ENCODE assay signal across 8 mouse cellular contexts in genomic region chr2:124608546-124608945, GRCm38 (mm10).
DNase-seq lines count a peak whose midpoint lies in the region; ATAC-seq and TF ChIP-seq lines count a peak whose summit lies in the region.

No protein-coding gene starts in this region.

- no peak for ATAC-seq in midbrain, postnatal 0 days (ENCODE audit: low FRiP score)
- ATAC-seq in midbrain, embryonic 15.5 days (replicated peaks): no peak
- no peak for ATAC-seq in hindbrain, postnatal 0 days

- H3K4me3 ChIP-seq in heart, adult 2 months: no peak overlapping the region
- H3K4me3 ChIP-seq in midbrain, postnatal 0 days (ENCODE audit: low read depth, low read length): no peak overlapping the region
- no peak overlapping the region for H3K4me3 ChIP-seq in midbrain, embryonic 15.5 days
- peak overlapping the region; percentile 94; the same call in 1 of the 2 replicates for H3K4me3 ChIP-seq in hindbrain, postnatal 0 days (ENCODE audit: low read length)
- no peak overlapping the region for H3K4me3 ChIP-seq in forebrain, embryonic 10.5 days

- TF ChIP-seq CTCF in heart, adult 2 months (IDR thresholded peaks at IDR 0.05): no peak
- no peak for TF ChIP-seq CTCF in midbrain, postnatal 0 days (IDR thresholded peaks at IDR 0.05)
- TF ChIP-seq CTCF in hindbrain, postnatal 0 days (IDR thresholded peaks at IDR 0.05; ENCODE audit: low read depth): no peak

- H3K27ac ChIP-seq in heart, adult 2 months: peak overlapping the region; percentile 96
- no peak overlapping the region for H3K27ac ChIP-seq in midbrain, postnatal 0 days (ENCODE audit: low read depth, low read length)
- H3K27ac ChIP-seq in midbrain, embryonic 15.5 days: no peak overlapping the region
- no peak overlapping the region for H3K27ac ChIP-seq in hindbrain, postnatal 0 days
- no peak overlapping the region for H3K27ac ChIP-seq in forebrain, embryonic 10.5 days

- no peaks in the 10 kb centered on the region for H3K27me3 ChIP-seq in heart, adult 2 months (ENCODE audit: control insufficient read depth, insufficient read depth, low read length)
- no peaks in the 10 kb centered on the region for H3K27me3 ChIP-seq in midbrain, postnatal 0 days (ENCODE audit: insufficient read depth, low read length)
- H3K27me3 ChIP-seq in midbrain, embryonic 15.5 days (replicated peaks): peaks cover 19% of the 10 kb centered on the region
- no peaks in the 10 kb centered on the region for H3K27me3 ChIP-seq in hindbrain, postnatal 0 days (ENCODE audit: insufficient read depth, low read length)
- peaks cover 57% of the 10 kb centered on the region for H3K27me3 ChIP-seq in forebrain, embryonic 10.5 days (ENCODE audit: poor library complexity, severe bottlenecking)

- TF ChIP-seq EP300 in heart, adult 2 months (IDR thresholded peaks at IDR 0.05; ENCODE audit: insufficient read depth, low read depth, low read length): no peak

- no peaks in the 10 kb centered on the region for H3K4me1 ChIP-seq in heart, adult 2 months (ENCODE audit: control insufficient read depth, insufficient read depth, low read length)
- peaks cover 3% of the 10 kb centered on the region; the same call in 1 of the 2 replicates for H3K4me1 ChIP-seq in midbrain, postnatal 0 days (ENCODE audit: insufficient read depth, low read length)
- H3K4me1 ChIP-seq in midbrain, embryonic 15.5 days: peaks cover 26% of the 10 kb centered on the region
- peaks cover 2% of the 10 kb centered on the region; the same call in 1 of the 2 replicates for H3K4me1 ChIP-seq in hindbrain, postnatal 0 days (ENCODE audit: insufficient read depth, low read length)
- peaks cover 44% of the 10 kb centered on the region for H3K4me1 ChIP-seq in forebrain, embryonic 10.5 days

- H3K9ac ChIP-seq in heart, adult 2 months (ENCODE audit: low read depth, low read length): no peak overlapping the region
- H3K9ac ChIP-seq in midbrain, postnatal 0 days (replicated peaks; ENCODE audit: low read length, poor library complexity, severe bottlenecking): no peak overlapping the region
- no peak overlapping the region for H3K9ac ChIP-seq in midbrain, embryonic 15.5 days
- H3K9ac ChIP-seq in hindbrain, postnatal 0 days (replicated peaks; ENCODE audit: low read length): no peak overlapping the region

- intact Hi-C loops in heart, adult 2 months (cut with DNase I): loop anchor here (2.0 to 10.0 kb wide), 3 partner anchors 54 to 516 kb away; partner anchors contain the start of gene Myef2

- no peaks in the 10 kb centered on the region for H3K9me3 ChIP-seq in midbrain, postnatal 0 days (ENCODE audit: low read length)
- H3K9me3 ChIP-seq in midbrain, embryonic 15.5 days: no peaks in the 10 kb centered on the region
- H3K9me3 ChIP-seq in hindbrain, postnatal 0 days (ENCODE audit: low read length): no peaks in the 10 kb centered on the region
- no peaks in the 10 kb centered on the region for H3K9me3 ChIP-seq in forebrain, embryonic 10.5 days

- H3K4me2 ChIP-seq in midbrain, postnatal 0 days (ENCODE audit: low read depth, low read length, poor library complexity, severe bottlenecking): no peak overlapping the region
- H3K4me2 ChIP-seq in midbrain, embryonic 15.5 days: no peak overlapping the region
- H3K4me2 ChIP-seq in hindbrain, postnatal 0 days (ENCODE audit: low read depth, low read length): peak overlapping the region; percentile 83; the same call in 1 of the 2 replicates

- no peaks in the 10 kb centered on the region for H3K36me3 ChIP-seq in heart, adult 2 months (ENCODE audit: control insufficient read depth, insufficient read depth, low read length)
- H3K36me3 ChIP-seq in midbrain, postnatal 0 days (ENCODE audit: insufficient read depth, low read length): no peaks in the 10 kb centered on the region
- no peaks in the 10 kb centered on the region for H3K36me3 ChIP-seq in midbrain, embryonic 15.5 days (replicated peaks)
- H3K36me3 ChIP-seq in hindbrain, postnatal 0 days (ENCODE audit: insufficient read depth, low read length): no peaks in the 10 kb centered on the region
- no peaks in the 10 kb centered on the region for H3K36me3 ChIP-seq in forebrain, embryonic 10.5 days (replicated peaks)

- 42% methylated on average over 4 of the region's 4 CpGs for WGBS in heart, adult 2 months
- WGBS in midbrain, postnatal 0 days: 60% methylated on average over 4 of the region's 4 CpGs
- 68% methylated on average over 4 of the region's 4 CpGs for WGBS in midbrain, embryonic 15.5 days
- 50% methylated on average over 4 of the region's 4 CpGs for WGBS in hindbrain, postnatal 0 days
- WGBS in forebrain, embryonic 10.5 days: 71% methylated on average over 4 of the region's 4 CpGs

- DNase-seq in heart, adult 2 months: peak; percentile 48 to 64
- no peak for DNase-seq in heart, adult 9 months (ENCODE audit: low spot score in 2 of 2)
- peak; percentile 50 for DNase-seq in midbrain, postnatal 0 days (ENCODE audit: low spot score)
- DNase-seq in hindbrain, postnatal 0 days (ENCODE audit: low spot score): peak; percentile 37
- peak; percentile 12 for DNase-seq in ovary, postnatal 14 days (ENCODE audit: low spot score)
- DNase-seq in urinary bladder, adult 18-20 months (ENCODE audit: low spot score in 2 of 2): no peak
- DNase-seq in forebrain, embryonic 10.5 days (ENCODE audit: extremely low spot score, low spot score): no peak

- no peak for TF ChIP-seq POLR2A in heart, adult 2 months (IDR thresholded peaks at IDR 0.05; ENCODE audit: insufficient read depth, low read depth, low read length)

- peaks cover 2% of the 10 kb centered on the region; the same call in 1 of the 2 replicates for H3K79me2 ChIP-seq in heart, adult 2 months (replicated peaks; ENCODE audit: control insufficient read depth, insufficient read depth, low read length)

Comparison
In these comparisons a context has a peak if more than half of its experiments do, and no peak if none do; other contexts are left out.
1. DNase-seq: peak in heart, adult 2 months (2 of 2), midbrain, postnatal 0 days (single experiment), hindbrain, postnatal 0 days (single experiment) and ovary, postnatal 14 days (single experiment); none in heart, adult 9 months (0 of 2), urinary bladder, adult 18-20 months (0 of 2) and forebrain, embryonic 10.5 days (single experiment).